Mouse (Mus musculus) liver, embryonic 13.5 days (tissue): ENCODE data around the gene Akr1b8. TPM values are rescaled to one million over a fixed set of nuclear protein-coding genes. Genes with fewer than 3 reads are reported as not detected.
A peak's percentile ranks its signal among the peaks of the same experiment; 100 is the strongest.
"Not testable (repeated sequence)": the region's sequence is repeated elsewhere in the genome, so short reads cannot be mapped to it uniquely, and the experiment has no call there.

Source experiments
- ATAC-seq: fragments of 200-750 bp; cut with Nextera tagmentation; 2 replicates; pipeline ENCODE4 v1.8.0; 2017; ENCODE audit warnings: low read depth, mild to moderate bottlenecking, moderate number of reproducible peaks, moderate library complexity
- DNase-seq: peaks from one replicate; pipeline ENCODE4 v3.0.0; 2022
- H3K27ac ChIP-seq: fragments of 300-500 bp; sonication (generic); 2 replicates; pipeline ENCODE4 v1.5.1; 2015; ENCODE audit warnings: moderate library complexity, mild to moderate bottlenecking, inconsistent platforms
- H3K27me3 ChIP-seq: fragments of 300-500 bp; sonication (generic); 2 replicates; pipeline ENCODE4 v1.6.1; 2015; ENCODE audit warnings: mild to moderate bottlenecking, inconsistent platforms
- H3K36me3 ChIP-seq: fragments of 300-500 bp; sonication (generic); 2 replicates; pipeline ENCODE4 v1.6.1; 2015; ENCODE audit warnings: mild to moderate bottlenecking, inconsistent platforms
- H3K4me1 ChIP-seq: fragments of 300-500 bp; sonication (generic); replicated peaks from 2 replicates; pipeline ENCODE4 v1.6.1; 2015; ENCODE audit warnings: inconsistent platforms
- H3K4me2 ChIP-seq: fragments of 300-500 bp; sonication (generic); 2 replicates; pipeline ENCODE4 v1.6.1; 2015; ENCODE audit warnings: inconsistent platforms, mild to moderate bottlenecking, moderate library complexity
- H3K4me3 ChIP-seq: fragments of 300-500 bp; sonication (generic); replicated peaks from 2 replicates; pipeline ENCODE4 v1.5.1; 2015; ENCODE audit warnings: mild to moderate bottlenecking, inconsistent platforms
- H3K9ac ChIP-seq: fragments of 300-500 bp; sonication (generic); 2 replicates; pipeline ENCODE4 v1.6.1; 2015; ENCODE audit warnings: mild to moderate bottlenecking, inconsistent platforms
- H3K9me3 ChIP-seq: fragments of 300-500 bp; sonication (generic); replicated peaks from 2 replicates; pipeline ENCODE4 v1.6.1; 2016; ENCODE audit warnings: inconsistent platforms
- WGBS: fragments of 180-500 bp; shearing (Covaris S2); methylation state at CpG from one replicate; pipeline ENCODE4 v1.1.7; 2015; ENCODE audit not compliant: insufficient replicate concordance; 5-methylcytosine and 5-hydroxymethylcytosine counted together
- polyA plus RNA-seq: library from polyadenylated mRNA; unstranded; fragments of >200 nt; fragmentation: Nextera tagmentation; extraction: Ambion mirVana; gene quantifications from 2 replicates; pipeline ENCODE4 v1.2.1, GENCODE M21; 2015

The Akr1b8 gene
- polyA plus RNA-seq, 1 experiment from 2014 or later, result 7.2 TPM

DNA sequence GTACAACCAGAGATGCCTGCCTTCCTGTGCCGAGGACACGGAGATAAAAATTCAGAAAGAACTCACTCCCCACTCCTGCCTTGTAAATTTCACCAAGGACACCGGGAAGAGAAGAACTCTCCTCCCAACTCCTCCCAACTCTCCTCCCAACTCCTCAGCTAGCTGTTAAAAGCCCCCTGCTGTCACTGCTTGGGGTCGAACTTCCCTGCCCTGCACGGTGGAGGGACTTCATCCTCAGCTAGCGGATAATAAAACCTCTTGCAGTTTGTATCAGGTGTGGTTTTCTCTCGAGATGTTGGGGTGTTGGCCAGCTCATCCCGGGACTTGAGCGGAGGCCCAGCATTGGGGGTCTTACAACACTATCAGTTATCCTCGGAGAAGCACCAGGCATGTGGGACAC is 2.4 kb upstream of the Akr1b8 start:
- peaks cover 11% of the 10 kb centered on the region for H3K4me1 ChIP-seq
- WGBS, result 37% methylated on average over 10 of the region's 10 CpGs
- not testable (repeated sequence) for H3K9me3 ChIP-seq, H3K27me3 ChIP-seq, H3K36me3 ChIP-seq, H3K27ac ChIP-seq, H3K4me2 ChIP-seq, H3K4me3 ChIP-seq, DNase-seq, H3K9ac ChIP-seq, ATAC-seq

DNA sequence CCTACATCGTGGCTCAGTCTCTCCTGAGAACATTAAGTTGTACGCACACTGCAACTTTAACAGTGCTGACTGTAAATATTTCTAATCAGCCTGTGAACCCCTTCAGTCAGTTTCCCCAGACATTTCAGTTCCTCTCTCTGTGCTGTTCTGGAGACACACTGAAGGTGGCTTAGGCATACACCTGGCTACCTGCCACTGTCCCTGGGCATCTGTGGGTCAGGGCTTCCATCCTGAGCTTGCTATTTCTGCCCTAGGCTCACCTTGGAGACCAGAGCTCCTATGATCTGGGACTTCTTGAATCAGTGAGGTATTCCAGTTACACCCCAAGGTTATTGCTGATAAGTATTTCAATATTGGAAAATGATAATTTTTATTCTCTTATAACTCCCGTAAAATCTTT is 1.5 kb upstream of the Akr1b8 start:
- WGBS, result 70% methylated on average over 3 of the region's 3 CpGs
- ATAC-seq (no peak), DNase-seq (no peak)
- Histone ChIP-seq H3K27ac (no peak overlapping the region), H3K4me1 (peaks cover 11% of the 10 kb centered on the region), H3K9me3 (no peaks in the 10 kb centered on the region), H3K4me2 (no peak overlapping the region), H3K27me3 (no peaks in the 10 kb centered on the region), H3K36me3 (no peaks in the 10 kb centered on the region), H3K4me3 (no peak overlapping the region), H3K9ac (no peak overlapping the region)

DNA sequence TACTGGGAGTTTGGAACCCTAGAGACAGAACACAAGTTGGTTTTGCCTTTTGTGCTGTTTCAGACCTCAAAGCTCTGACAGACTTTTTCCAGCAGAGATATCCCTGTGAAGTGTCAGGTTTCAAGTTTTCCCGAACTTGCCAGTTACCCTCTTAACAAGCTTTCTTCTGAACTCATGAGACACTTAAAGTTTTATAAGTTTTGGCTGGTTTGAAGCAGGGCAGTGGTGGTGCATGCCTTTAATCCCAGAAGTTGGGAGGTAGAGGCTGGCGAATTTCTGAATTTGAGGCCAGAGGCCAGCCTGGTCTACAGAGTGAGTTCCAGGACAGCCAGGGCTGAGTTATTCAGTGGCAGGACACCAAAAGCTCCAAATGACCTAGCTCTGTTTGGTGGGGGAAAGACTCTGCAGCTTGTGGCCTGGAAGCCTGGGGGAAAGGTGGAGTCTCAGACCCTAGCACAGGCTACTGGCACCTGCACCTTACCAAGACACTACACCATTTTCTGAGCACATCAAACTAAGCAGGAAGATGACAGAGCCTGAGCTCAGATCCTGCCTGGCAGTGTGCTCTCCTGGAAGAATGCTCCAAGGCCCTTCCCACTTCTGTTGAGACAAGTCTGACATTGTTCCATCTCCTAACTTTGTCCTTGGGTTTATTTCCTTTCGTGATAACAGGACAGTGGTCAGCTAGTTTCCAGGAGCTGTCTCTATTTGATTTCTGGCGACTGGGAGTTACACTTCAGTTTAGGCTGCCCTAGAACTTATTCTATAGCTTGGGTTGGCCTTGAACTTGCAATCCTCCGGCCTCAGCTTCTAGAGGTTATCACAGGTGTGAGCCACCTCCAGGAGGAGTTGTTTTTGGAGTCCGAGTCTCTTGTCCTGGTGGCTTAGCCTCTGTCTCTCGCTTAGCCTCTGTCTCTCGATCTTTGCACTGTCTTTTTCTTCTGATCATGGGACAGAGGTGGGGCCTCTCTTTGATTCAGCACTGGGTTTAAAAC is 732 bp downstream of the Akr1b8 start:
- peak overlapping the region; percentile 49 for H3K4me2 ChIP-seq
- peaks cover 11% of the 10 kb centered on the region for H3K4me1 ChIP-seq
- no peak overlapping the region for H3K4me3 ChIP-seq
- ATAC-seq (no peak), DNase-seq (no peak)
- WGBS, result 53% methylated on average over 8 of the region's 8 CpGs
- H3K36me3 ChIP-seq, result no peaks in the 10 kb centered on the region
- no peak overlapping the region; the same call in 1 of the 2 replicates for H3K27ac ChIP-seq
- no peaks in the 10 kb centered on the region for H3K9me3 ChIP-seq
- H3K27me3 ChIP-seq, result no peaks in the 10 kb centered on the region
- H3K9ac ChIP-seq, result no peak overlapping the region

DNA sequence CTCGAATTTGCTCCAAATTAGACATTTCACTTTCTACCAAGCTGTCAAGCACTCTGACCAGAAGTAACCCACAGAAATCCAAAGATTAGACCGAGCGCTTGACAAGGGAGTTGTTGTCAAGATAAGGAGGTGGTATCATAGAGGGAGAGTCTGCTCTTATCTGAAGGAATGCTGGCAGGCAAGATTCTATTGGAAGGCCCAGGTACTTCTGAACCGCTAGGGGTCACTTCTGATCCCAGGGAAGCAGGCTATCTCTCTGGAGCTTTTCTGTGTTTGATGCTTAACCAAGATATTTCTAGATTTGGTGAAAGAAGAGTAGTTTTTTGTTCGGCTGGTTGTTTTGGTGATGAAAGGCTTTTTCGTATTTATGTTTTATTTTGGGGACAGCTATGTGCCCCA is 1.4 kb downstream of the Akr1b8 start:
- Histone ChIP-seq H3K9ac (no peak overlapping the region), H3K27me3 (no peaks in the 10 kb centered on the region), H3K36me3 (no peaks in the 10 kb centered on the region), H3K9me3 (no peaks in the 10 kb centered on the region), H3K4me1 (peaks cover 11% of the 10 kb centered on the region), H3K27ac (no peak overlapping the region), H3K4me2 (no peak overlapping the region), H3K4me3 (no peak overlapping the region)
- DNase-seq (no peak), ATAC-seq (no peak)
- 34% methylated on average over 6 of the region's 6 CpGs for WGBS

DNA sequence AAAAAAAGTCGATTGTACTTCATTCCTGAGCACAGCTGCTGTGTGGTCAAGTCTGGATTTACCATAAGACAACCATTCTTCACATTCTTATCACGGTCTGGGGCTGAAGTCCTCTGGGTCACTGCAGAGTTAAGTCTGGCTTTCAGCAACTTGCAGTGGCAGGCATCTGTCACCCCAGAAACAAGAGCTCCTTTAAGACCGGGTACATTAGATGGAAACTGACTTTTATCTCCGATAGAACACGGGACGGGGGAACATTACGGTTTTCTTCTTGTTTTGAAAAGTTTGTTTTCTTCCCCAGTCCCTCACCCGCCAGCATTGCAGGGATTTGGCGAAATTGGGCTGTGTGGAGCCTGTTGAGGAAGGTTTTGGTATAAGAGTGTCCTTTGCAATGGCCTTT is 1.9 kb downstream of the Akr1b8 start:
- no peak overlapping the region for H3K4me2 ChIP-seq
- H3K9me3 ChIP-seq, result no peaks in the 10 kb centered on the region
- H3K27ac ChIP-seq, result no peak overlapping the region
- ATAC-seq, result no peak
- no peaks in the 10 kb centered on the region for H3K36me3 ChIP-seq
- no peak overlapping the region for H3K4me3 ChIP-seq
- 73% methylated on average over 9 of the region's 9 CpGs for WGBS
- no peak for DNase-seq
- H3K9ac ChIP-seq, result no peak overlapping the region
- no peaks in the 10 kb centered on the region for H3K27me3 ChIP-seq
- peaks cover 11% of the 10 kb centered on the region for H3K4me1 ChIP-seq

DNA sequence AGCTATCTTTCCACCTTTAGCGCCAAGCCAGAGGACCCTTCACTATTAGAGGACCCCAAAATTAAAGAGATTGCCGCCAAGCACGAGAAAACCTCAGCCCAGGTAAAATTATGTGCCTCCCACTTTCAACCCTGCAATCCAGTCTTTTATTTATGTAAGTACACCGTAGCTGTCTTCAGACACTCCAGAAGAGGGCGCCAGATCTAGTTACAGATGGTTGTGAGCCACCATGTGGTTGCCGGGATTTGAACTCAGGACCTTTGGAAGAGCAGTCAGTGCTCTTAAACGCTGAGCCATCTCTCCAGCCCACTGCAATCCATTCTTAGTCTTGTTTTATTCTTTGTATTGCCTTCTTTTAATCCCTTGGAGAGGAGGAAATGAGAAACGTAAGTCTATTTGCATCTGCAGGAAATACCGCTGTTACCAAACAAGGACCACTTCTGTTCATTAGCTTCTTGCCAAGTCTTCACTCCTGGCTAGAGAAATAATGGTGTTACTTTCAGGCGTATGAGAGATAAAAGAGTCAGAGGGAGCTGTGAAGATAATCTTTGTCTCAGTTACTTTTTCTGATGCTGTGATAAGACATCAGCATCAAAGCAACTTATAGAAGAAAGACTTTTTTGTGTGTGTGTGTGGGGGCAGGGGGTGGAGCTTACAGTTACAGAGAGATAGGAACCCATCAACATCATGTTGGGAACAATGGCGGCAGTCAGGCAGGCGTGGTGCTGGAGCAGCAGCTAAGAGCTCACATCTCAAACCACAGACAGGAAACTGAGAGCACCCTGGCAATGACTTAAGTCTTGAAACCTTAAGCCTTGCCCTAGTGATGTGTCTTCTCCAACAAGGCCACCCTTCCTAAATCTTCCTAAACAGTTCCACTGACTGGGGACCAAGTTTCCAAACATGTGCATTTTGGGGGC is 10.6 kb downstream of the Akr1b8 start:
- WGBS, result 60% methylated on average over 12 of the region's 12 CpGs

DNA sequence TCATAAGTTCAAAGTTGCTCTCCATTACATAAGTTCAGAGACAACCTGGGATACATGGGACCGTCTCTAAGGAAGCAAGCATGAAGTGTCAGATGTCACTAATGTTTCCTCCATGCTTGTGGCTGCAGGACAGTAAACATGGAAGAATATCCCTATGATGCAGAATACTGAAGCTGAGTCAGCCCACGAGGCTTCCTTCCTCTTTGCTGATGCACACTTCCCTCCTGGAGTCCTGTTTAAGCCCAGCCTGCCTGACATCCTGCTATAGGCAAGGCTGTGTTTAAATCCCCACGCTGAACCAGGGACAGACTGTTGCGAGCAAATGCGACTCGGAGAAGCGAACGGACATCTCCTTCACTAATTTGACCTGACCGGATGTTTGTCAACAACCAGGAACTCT is 14.1 kb downstream of the Akr1b8 start:
- Histone ChIP-seq H3K9ac (no peak overlapping the region), H3K27ac (no peak overlapping the region), H3K27me3 (no peaks in the 10 kb centered on the region), H3K36me3 (no peaks in the 10 kb centered on the region), H3K9me3 (no peaks in the 10 kb centered on the region), H3K4me2 (no peak overlapping the region), H3K4me3 (no peak overlapping the region), H3K4me1 (0 out of 2 replicates have a peak, but pooled peaks cover 2% of the 10 kb centered on the region)
- WGBS, result 49% methylated on average over 9 of the region's 9 CpGs
- 0 out of 2 replicates have a peak, but pooled peaks have one; percentile 26 for ATAC-seq
- no peak for DNase-seq

More for the DNA sequence above, 10.6 kb downstream of the Akr1b8 start:
- Histone ChIP-seq H3K4me1 (no peaks in the 10 kb centered on the region), H3K9ac (no peak overlapping the region), H3K9me3 (no peaks in the 10 kb centered on the region), H3K4me3 (no peak overlapping the region), H3K27me3 (no peaks in the 10 kb centered on the region), H3K36me3 (no peaks in the 10 kb centered on the region), H3K27ac (no peak overlapping the region), H3K4me2 (no peak overlapping the region)
- no peak for DNase-seq
- no peak for ATAC-seq

DNA sequence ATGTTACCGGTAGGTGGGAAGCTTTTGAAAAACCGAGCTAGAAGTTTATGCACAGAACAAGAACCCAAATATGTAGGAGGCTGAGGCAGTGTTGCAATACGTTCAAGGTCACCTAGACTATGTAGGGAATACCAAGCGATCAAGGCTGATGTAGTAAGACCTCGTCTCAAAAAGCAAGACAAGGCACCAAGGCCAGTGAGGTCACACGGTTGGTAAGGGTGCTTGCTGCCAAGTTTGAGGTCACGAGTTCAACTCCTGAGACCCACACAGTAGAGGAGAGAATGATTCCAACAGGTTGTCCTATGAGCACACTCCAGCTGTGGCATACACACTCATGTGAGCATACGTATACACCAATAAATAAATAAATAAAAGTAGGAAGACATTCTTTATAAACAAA is 16.2 kb downstream of the Akr1b8 start:
- 0 out of 2 replicates have a peak, but pooled peaks cover 2% of the 10 kb centered on the region for H3K4me1 ChIP-seq
- no peaks in the 10 kb centered on the region for H3K36me3 ChIP-seq
- H3K9me3 ChIP-seq, result no peaks in the 10 kb centered on the region
- WGBS, result 62% methylated on average over 8 of the region's 8 CpGs
- no peak for DNase-seq
- H3K4me3 ChIP-seq, result no peak overlapping the region
- no peaks in the 10 kb centered on the region for H3K27me3 ChIP-seq
- H3K4me2 ChIP-seq, result no peak overlapping the region
- ATAC-seq, result no peak
- no peak overlapping the region for H3K9ac ChIP-seq
- no peak overlapping the region for H3K27ac ChIP-seq

DNA sequence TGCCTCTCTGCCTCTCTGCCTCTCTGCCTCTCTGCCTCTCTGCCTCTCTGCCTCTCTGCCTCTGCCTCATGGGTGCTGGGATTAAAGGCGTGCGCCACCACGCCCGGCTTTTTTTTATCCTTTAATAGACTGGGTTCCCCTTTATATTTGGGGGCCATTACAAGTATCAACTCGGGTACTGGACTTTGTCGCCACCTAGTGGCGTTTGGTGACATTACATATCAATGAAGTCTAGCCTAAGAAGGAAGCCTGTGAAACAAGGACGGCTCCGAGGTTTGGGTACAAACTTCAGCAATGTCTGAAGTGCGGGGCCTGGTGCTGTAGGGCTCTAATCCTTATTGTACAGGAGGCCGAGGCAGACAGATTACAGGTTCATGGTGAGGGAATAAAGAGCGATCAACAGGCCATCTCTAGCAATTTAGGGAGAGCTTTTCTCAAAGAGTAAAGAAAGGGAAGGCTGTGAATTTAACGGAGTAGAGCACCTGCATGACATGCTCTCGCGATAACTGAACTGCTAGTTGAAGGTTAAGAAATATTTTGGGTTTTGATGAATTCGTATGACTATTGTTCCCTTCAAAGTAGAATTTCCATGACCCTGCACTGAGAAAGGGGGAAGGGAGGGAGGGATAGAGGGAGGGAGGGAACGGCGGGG is 17.9 kb downstream of the Akr1b8 start:
- 15% methylated on average over 18 of the region's 18 CpGs for WGBS
- no peak overlapping the region for H3K4me3 ChIP-seq
- peak overlapping the region; percentile 36; the same call in 1 of the 2 replicates for H3K9ac ChIP-seq
- no peaks in the 10 kb centered on the region for H3K9me3 ChIP-seq
- ATAC-seq, result 0 out of 2 replicates have a peak, but pooled peaks have one; percentile 29
- H3K36me3 ChIP-seq, result no peaks in the 10 kb centered on the region
- no peak overlapping the region for H3K27ac ChIP-seq
- peak; percentile 60 for DNase-seq
- H3K4me2 ChIP-seq, result peak overlapping the region; percentile 50
- H3K27me3 ChIP-seq, result no peaks in the 10 kb centered on the region
- 0 out of 2 replicates have a peak, but pooled peaks cover 2% of the 10 kb centered on the region for H3K4me1 ChIP-seq

DNA sequence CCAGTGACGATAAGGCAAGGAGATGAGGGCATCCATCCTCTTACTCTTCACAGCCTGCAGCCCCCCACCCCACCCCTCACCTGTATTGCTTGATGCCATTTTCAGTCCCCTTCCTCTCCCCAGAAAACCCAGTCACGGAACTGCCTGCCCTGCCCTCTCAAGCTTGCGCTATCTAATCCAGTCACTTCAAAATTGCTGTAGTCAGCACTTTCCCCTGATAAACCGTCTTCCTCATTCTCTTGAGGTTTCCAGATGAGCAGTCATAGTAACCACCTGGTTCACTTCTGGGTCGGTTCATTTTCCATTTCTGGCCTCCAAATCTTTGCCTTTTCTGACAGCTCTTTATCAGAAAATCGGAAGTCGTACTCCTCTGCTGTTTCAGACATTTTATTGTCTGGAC is 19.9 kb downstream of the Akr1b8 start:
- no peaks in the 10 kb centered on the region for H3K36me3 ChIP-seq
- WGBS, result 38% methylated on average over 7 of the region's 7 CpGs
- ATAC-seq, result no peak
- no peaks in the 10 kb centered on the region for H3K27me3 ChIP-seq
- no peak for DNase-seq
- no peak overlapping the region for H3K4me2 ChIP-seq
- H3K9me3 ChIP-seq, result no peaks in the 10 kb centered on the region
- H3K9ac ChIP-seq, result no peak overlapping the region
- H3K27ac ChIP-seq, result no peak overlapping the region
- no peak overlapping the region for H3K4me3 ChIP-seq
- H3K4me1 ChIP-seq, result 0 out of 2 replicates have a peak, but pooled peaks cover 2% of the 10 kb centered on the region

DNA sequence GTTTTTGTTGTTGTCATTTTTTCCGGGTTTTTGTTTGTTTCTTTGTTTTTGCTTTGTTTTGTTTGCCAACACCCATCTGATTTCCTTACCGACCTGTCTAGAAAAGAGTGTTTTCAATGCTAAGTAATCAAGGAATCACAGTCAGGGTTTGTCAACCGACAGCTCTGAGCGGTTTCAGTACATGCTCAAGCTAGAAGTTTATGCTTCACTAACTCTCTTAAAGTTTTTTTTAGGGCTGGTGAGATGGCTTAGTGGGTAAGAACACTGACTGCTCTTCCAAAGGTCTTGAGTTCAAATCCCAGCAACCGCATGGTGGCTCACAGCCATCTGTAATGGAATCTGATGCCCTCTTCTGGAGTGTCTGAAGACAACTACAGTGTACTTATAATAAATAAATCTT is 22.0 kb downstream of the Akr1b8 start:
- not testable (repeated sequence) for H3K9ac ChIP-seq, H3K27me3 ChIP-seq, H3K36me3 ChIP-seq, DNase-seq, H3K4me1 ChIP-seq, H3K4me2 ChIP-seq, H3K27ac ChIP-seq, ATAC-seq, H3K4me3 ChIP-seq, H3K9me3 ChIP-seq
- WGBS, result 67% methylated on average over 5 of the region's 5 CpGs
